Mouse (Mus musculus): ENCODE measurements around the gene Ajuba. TPM values are rescaled to one million over a fixed set of nuclear protein-coding genes. Genes with fewer than 3 reads are reported as not detected.
A peak's percentile ranks its signal among the peaks of the same experiment; 100 is the strongest.

The Ajuba gene
- total and polyA plus RNA-seq, 3 experiments, result not detected

DNA sequence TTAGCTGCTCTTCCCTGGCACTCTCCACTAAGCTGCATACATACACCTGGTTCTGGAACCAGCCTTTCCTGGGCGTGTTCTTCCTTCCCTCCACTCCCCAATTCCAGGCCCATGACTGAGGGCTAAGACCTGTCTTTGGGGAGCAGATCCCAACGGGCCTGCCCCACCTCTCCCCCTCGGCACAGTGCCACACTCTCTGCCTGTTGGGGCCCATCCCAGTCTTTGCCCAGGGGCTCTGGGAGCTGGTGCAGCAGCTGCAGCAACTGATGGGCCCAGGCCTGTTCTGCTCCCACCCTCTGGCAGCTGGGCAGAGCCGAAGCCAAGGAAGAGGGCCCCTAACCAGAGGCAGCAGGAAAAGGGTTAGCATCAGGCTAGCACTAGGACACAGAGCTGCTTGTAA, 3.1 kb downstream of the Ajuba start:
- TF ChIP-seq POLR2AphosphoS5 (IDR thresholded peaks at IDR 0.05; ENCODE audit: insufficient replicate concordance, low read depth, low read length), result no peak
- TF ChIP-seq GATA1 (IDR thresholded peaks at IDR 0.05; ENCODE audit: borderline replicate concordance, low read length), result no peak
- TF ChIP-seq GATA2 (IDR thresholded peaks at IDR 0.05; ENCODE audit: borderline replicate concordance, low read depth, low read length), result no peak
- no peak for TF ChIP-seq CTCF (IDR thresholded peaks at IDR 0.05; ENCODE audit: low read depth, low read length)
- no peak for TF ChIP-seq TAL1 (conservative IDR thresholded peaks at IDR 0.05; ENCODE audit: low read depth, low read length)
- no peak overlapping the region for H3K4me3 ChIP-seq (ENCODE audit: low read depth, low read length)
- no peak for DNase-seq (ENCODE audit: low spot score)
- ATAC-seq (ENCODE audit: extremely low read depth, insufficient number of reproducible peaks, low FRiP score, poor library complexity, severe bottlenecking), result no peak
- H3K4me1 ChIP-seq (ENCODE audit: insufficient read depth, low read depth, low read length), result peaks cover 60% of the 10 kb centered on the region
- peaks cover 28% of the 10 kb centered on the region for H3K9me3 ChIP-seq (replicated peaks)
- no peaks in the 10 kb centered on the region for H3K36me3 ChIP-seq (replicated peaks)
- peaks cover 66% of the 10 kb centered on the region for H3K27me3 ChIP-seq (ENCODE audit: insufficient read depth, low read length)

DNA sequence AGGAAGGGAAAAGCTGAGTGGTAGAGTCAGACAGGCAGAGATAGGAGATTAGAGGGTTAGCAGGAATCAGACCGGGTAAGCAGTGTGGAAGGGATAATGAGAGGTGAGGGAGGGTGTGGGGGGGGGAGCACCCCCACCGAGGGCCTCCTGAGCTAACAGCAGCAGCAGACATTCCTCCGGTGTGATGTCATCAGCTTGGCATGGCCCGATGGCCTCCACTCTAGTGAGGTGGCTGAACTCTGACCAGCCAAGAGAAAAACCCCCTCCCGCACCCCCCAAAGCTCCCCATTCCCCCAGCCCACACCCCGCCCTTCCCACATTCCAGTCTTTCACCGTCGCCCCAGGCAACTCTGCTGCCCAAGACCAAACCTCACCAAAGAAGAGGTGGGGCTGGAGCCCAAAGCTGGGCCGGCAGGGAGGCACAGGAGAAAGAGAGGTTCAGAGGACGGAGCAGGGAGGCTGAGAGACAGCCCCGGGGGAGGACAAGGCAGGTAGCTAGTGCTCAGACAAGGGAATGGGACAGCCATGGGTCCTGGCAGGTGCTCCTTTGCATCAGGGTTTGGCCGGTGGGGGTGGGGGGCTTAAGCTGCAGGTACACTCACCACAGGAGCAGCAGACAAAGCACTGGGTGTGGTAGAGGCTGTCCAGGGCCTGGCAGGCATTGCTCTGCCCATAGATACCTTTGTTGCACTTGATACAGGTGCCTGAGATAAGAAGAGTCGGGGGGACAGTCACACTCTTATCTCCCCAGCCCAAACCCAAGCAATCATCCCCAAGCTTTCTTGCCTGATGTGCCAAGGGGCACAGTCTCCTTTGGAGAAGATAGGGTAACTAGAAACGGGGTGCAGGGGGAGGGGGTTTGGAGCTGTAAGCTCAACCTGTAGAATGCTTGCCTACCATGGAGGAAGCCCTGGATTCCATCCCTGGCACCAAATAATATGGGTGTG, 4.3 kb downstream of the Ajuba start:
- H3K9me3 ChIP-seq (replicated peaks), result peaks cover 28% of the 10 kb centered on the region
- ATAC-seq (ENCODE audit: extremely low read depth, insufficient number of reproducible peaks, low FRiP score, poor library complexity, severe bottlenecking), result peak; percentile 8; the same call in 1 of the 2 replicates
- TF ChIP-seq GATA2 (IDR thresholded peaks at IDR 0.05; ENCODE audit: borderline replicate concordance, low read depth, low read length) (no peak), TAL1 (conservative IDR thresholded peaks at IDR 0.05; ENCODE audit: low read depth, low read length) (0 out of 2 replicates have a peak, but pooled peaks have one; percentile 11)
- peaks cover 61% of the 10 kb centered on the region for H3K4me1 ChIP-seq (ENCODE audit: insufficient read depth, low read depth, low read length)
- peaks cover 70% of the 10 kb centered on the region for H3K27me3 ChIP-seq (ENCODE audit: insufficient read depth, low read length)
- no peaks in the 10 kb centered on the region for H3K36me3 ChIP-seq (replicated peaks)
- peak overlapping the region; percentile 62; the same call in 1 of the 2 replicates for H3K4me3 ChIP-seq (ENCODE audit: low read depth, low read length)
- DNase-seq (ENCODE audit: low spot score), result no peak

DNA sequence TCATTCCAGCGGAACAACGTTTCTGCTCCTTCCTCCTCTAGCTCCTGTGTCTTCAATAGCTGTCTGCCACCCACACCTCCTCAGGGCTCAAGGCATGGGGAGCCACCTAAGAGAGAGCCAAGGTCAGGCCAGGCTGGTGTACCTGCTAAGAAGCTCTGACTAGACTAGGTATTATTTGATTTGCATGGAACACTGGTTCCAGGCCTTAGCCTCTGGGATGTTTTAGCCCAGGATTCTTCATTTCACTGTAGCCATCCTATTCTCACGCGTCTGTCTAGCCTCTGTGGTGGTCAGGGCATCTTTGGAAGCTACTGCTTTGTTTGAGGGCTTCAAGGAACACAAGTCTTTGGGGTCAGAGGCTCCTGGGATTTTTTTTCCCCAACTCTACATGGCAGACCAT, 5.2 kb downstream of the Ajuba start:
- no peak for DNase-seq (ENCODE audit: low spot score)
- peaks cover 20% of the 10 kb centered on the region for H3K9me3 ChIP-seq (replicated peaks)
- no peak overlapping the region for H3K4me3 ChIP-seq (ENCODE audit: low read depth, low read length)
- ATAC-seq (ENCODE audit: extremely low read depth, insufficient number of reproducible peaks, low FRiP score, poor library complexity, severe bottlenecking), result no peak
- TF ChIP-seq GATA2 (IDR thresholded peaks at IDR 0.05; ENCODE audit: borderline replicate concordance, low read depth, low read length) (no peak), TAL1 (conservative IDR thresholded peaks at IDR 0.05; ENCODE audit: low read depth, low read length) (no peak), GATA1 (IDR thresholded peaks at IDR 0.05; ENCODE audit: borderline replicate concordance, low read length) (no peak), CTCF (IDR thresholded peaks at IDR 0.05; ENCODE audit: low read depth, low read length) (no peak), POLR2AphosphoS5 (IDR thresholded peaks at IDR 0.05; ENCODE audit: insufficient replicate concordance, low read depth, low read length) (no peak)
- H3K4me1 ChIP-seq (ENCODE audit: insufficient read depth, low read depth, low read length), result peaks cover 51% of the 10 kb centered on the region
- peaks cover 64% of the 10 kb centered on the region for H3K27me3 ChIP-seq (ENCODE audit: insufficient read depth, low read length)
- H3K36me3 ChIP-seq (replicated peaks), result no peaks in the 10 kb centered on the region

DNA sequence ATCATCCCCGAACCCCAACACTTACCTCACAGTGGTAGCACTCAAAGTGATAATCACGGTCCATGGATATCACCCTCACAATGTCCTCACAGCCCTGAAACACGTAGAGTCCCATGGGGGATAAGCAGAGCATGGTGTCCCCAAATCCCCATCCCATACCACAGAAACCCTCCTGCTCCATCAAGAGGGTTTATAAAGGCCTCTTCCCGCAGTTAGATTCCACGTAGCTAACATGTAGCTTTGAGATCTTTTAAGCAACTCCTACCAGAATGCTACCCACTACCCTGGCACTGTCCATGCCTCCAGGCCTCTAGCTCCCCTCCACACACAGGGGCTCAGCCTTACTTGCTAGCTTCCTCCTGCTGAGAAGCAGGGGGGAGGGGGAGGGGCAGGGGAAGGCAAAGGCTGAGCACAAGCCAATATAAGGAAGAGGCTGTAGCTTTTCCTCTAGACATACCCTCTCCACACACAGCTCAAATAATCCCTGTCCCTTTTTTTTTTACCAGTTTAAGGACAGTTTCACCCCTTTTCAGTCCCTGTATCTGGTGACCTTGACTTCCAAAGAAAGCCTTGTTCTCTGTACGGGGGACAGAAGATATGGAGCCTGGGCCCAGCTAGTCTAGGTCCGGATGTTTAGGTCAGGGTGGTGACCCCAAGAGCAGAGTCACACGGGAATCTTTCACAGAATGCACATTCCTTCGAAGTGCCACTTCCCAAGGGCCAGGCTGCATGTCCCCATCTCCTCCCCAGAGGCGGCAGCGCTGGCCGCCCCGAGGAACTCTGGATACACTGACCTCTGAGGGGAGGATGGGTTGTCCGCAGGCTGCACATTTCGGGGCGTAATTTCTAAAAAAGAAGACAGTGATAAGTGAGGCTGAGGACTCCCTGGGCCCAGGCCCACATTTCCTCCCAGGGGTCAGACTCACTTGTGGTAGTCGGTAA, 7.6 kb downstream of the Ajuba start:
- ATAC-seq (ENCODE audit: extremely low read depth, insufficient number of reproducible peaks, low FRiP score, poor library complexity, severe bottlenecking) (no peak), DNase-seq (ENCODE audit: low spot score) (no peak)
- Histone ChIP-seq H3K27me3 (ENCODE audit: insufficient read depth, low read length) (peaks cover 45% of the 10 kb centered on the region), H3K9me3 (replicated peaks) (no peaks in the 10 kb centered on the region), H3K4me3 (ENCODE audit: low read depth, low read length) (no peak overlapping the region), H3K4me1 (ENCODE audit: insufficient read depth, low read depth, low read length) (peaks cover 43% of the 10 kb centered on the region), H3K36me3 (replicated peaks) (no peaks in the 10 kb centered on the region)
- TF ChIP-seq POLR2AphosphoS5 (IDR thresholded peaks at IDR 0.05; ENCODE audit: insufficient replicate concordance, low read depth, low read length), result no peak
- TF ChIP-seq CTCF (IDR thresholded peaks at IDR 0.05; ENCODE audit: low read depth, low read length), result no peak
- no peak for TF ChIP-seq GATA1 (IDR thresholded peaks at IDR 0.05; ENCODE audit: borderline replicate concordance, low read length)
- no peak for TF ChIP-seq TAL1 (conservative IDR thresholded peaks at IDR 0.05; ENCODE audit: low read depth, low read length)
- TF ChIP-seq GATA2 (IDR thresholded peaks at IDR 0.05; ENCODE audit: borderline replicate concordance, low read depth, low read length), result no peak

DNA sequence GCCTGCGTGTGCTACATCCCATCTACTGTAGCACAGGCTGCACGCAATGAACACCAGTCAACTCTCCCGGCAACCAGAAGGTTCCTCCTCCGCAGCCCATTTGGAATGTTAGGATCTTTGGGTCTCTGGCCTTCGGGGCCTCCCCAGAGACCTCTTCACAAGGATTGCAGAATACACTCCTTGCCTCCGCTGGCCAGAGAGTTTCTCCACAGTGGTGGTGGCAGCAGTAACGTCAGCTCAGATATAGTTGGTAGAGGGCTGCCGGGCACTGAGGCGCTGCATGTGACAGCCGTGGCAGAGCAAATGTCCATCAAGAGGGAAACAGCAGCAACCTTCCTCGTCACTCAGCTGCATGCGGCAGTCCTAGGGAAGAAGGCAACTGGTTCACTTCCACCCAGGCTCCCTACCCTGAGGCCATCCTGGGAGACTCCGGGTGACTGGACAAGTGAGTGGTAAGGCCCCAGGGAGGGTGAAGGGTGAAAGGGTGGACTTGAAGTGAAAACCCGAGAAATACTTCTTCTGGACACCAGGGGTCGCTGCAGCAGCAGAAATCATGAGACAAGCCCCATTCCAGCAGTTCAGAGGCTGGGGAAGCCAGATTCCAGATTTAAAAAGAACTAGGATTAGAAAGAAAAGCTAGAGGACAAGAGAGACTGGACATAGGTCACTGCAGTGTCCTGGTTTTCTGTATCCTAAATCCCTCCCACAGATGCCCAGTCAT, 8.5 kb downstream of the Ajuba start:
- no peak for ATAC-seq (ENCODE audit: extremely low read depth, insufficient number of reproducible peaks, low FRiP score, poor library complexity, severe bottlenecking)
- Histone ChIP-seq H3K9me3 (replicated peaks) (no peaks in the 10 kb centered on the region), H3K27me3 (ENCODE audit: insufficient read depth, low read length) (peaks cover 37% of the 10 kb centered on the region), H3K36me3 (replicated peaks) (no peaks in the 10 kb centered on the region), H3K4me3 (ENCODE audit: low read depth, low read length) (no peak overlapping the region), H3K4me1 (ENCODE audit: insufficient read depth, low read depth, low read length) (peaks cover 34% of the 10 kb centered on the region)
- DNase-seq (ENCODE audit: low spot score), result peak; percentile 54
- no peak for TF ChIP-seq GATA1 (IDR thresholded peaks at IDR 0.05; ENCODE audit: borderline replicate concordance, low read length)
- TF ChIP-seq CTCF (IDR thresholded peaks at IDR 0.05; ENCODE audit: low read depth, low read length), result peak; percentile 45
- no peak for TF ChIP-seq POLR2AphosphoS5 (IDR thresholded peaks at IDR 0.05; ENCODE audit: insufficient replicate concordance, low read depth, low read length)
